Mouse (Mus musculus): ENCODE data around the gene Tiparp.

- TF ChIP-seq EP300 (IDR thresholded peaks at IDR 0.05; ENCODE audit: low read depth) (no peak), CTCF (IDR thresholded peaks at IDR 0.05; ENCODE audit: low read depth) (no peak)
Measured at GRCm38 (mm10) chr3:65494291-65494763, 33.9 kb upstream of the Tiparp start.
